Mouse (Mus musculus) forebrain, embryonic 11.5 days (tissue): Measurements from ENCODE around the gene Fcho2. TPM values are rescaled to one million over a fixed set of nuclear protein-coding genes. Genes with fewer than 3 reads are reported as not detected.
A peak's percentile ranks its signal among the peaks of the same experiment; 100 is the strongest.

Experiments used
- ATAC-seq: fragments of 200-750 bp; cut with Nextera tagmentation; replicated peaks from 2 replicates; pipeline ENCODE4 v1.8.0; 2017; ENCODE audit warnings: moderate TSS enrichment; ENCODE audit not compliant: low FRiP score
- DNase-seq: peaks from one replicate; pipeline ENCODE4 v3.0.0-alpha.2; 2017; ENCODE audit warnings: low spot score
- H3K27ac ChIP-seq: fragments of 300-500 bp; sonication (generic); 2 replicates; pipeline ENCODE4 v1.5.1; 2014; ENCODE audit warnings: low read depth, low read length
- H3K27me3 ChIP-seq: fragments of 300-500 bp; sonication (generic); 2 replicates; pipeline ENCODE4 v1.6.1; 2014; ENCODE audit warnings: mild to moderate bottlenecking, low read length, mixed read lengths; ENCODE audit not compliant: control insufficient read depth, insufficient read depth
- H3K36me3 ChIP-seq: fragments of 300-500 bp; sonication (generic); 2 replicates; pipeline ENCODE4 v1.6.1; 2014; ENCODE audit warnings: mild to moderate bottlenecking, low read length, moderate library complexity, mixed read lengths; ENCODE audit not compliant: control insufficient read depth, insufficient read depth
- H3K4me1 ChIP-seq: fragments of 300-500 bp; sonication (generic); replicated peaks from 2 replicates; pipeline ENCODE4 v1.6.1; 2014; ENCODE audit warnings: low read length, mixed read lengths; ENCODE audit not compliant: control insufficient read depth, insufficient read depth
- H3K4me2 ChIP-seq: fragments of 300-500 bp; sonication (generic); 2 replicates; pipeline ENCODE4 v1.6.1; 2014; ENCODE audit warnings: low read depth, mild to moderate bottlenecking, low read length, moderate library complexity, mixed read lengths; ENCODE audit not compliant: severe bottlenecking
- H3K4me3 ChIP-seq: fragments of 300-500 bp; sonication (generic); 2 replicates; pipeline ENCODE4 v1.5.1; 2014; ENCODE audit warnings: low read depth, low read length
- H3K9ac ChIP-seq: fragments of 300-500 bp; sonication (generic); 2 replicates; pipeline ENCODE4 v1.6.1; 2014; ENCODE audit warnings: low read length
- H3K9me3 ChIP-seq: fragments of 300-500 bp; sonication (generic); 2 replicates; pipeline ENCODE4 v1.6.1; 2016; ENCODE audit warnings: low read length, mixed read lengths; ENCODE audit not compliant: control insufficient read depth
- WGBS: fragments of 180-500 bp; shearing (Covaris S2); extraction: QIAGEN DNeasy Blood & Tissue Kit; methylation state at CpG from one replicate; pipeline ENCODE4 v1.1.7; 2014; 5-methylcytosine and 5-hydroxymethylcytosine counted together
- polyA plus RNA-seq: library from polyadenylated mRNA; unstranded; fragments of >200 nt; fragmentation: Nextera tagmentation; extraction: Ambion mirVana; gene quantifications from 2 replicates; pipeline ENCODE4 v1.2.1, GENCODE M21; 2014

Fcho2 gene
- 26.4 and 33.5 TPM in 2 replicates for polyA plus RNA-seq

DNA sequence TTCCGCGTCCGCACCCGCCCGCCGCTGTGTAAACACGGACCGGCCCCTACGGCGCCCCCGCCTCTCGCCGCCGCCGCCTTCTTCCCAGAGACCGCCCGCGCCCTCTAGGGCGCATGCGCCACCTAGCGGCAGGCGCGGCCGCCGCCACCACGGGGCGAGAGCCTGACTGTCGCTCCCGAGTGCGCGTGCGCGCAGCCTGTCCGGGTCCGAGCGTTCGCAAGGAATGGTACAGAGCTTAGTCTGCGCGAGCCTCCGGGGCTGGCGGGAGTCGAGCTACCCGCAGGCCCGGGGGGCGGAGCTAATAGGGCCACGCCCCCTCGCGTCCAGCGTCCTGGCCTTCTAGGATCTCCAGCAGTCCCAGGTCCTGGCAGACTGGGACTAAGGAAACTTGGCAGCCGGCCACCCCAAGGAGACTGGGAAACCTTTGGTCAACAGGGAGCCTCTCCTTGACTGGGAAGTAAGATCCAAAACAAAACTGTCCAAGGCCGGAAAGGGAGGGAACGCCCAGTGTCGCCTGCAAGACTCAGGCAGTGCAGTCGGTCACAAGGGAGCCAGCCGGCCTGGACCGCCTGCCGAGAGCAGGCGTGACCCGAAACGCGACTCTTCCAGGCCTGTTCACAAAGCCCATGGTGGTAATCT is at the start of gene Fcho2:
Gene Fcho2 (minus strand): TSS at position 303 of the 639 bp plus-strand sequence.
- H3K27me3 ChIP-seq: no peaks in the 10 kb centered on the region
- peak; percentile 98 for ATAC-seq
- peak within 1 kb of the TSS; percentile 88 for H3K27ac ChIP-seq
- no peaks in the 10 kb centered on the region; the same call in 1 of the 2 replicates for H3K4me1 ChIP-seq
- peak within 1 kb of the TSS; percentile 93 for H3K9ac ChIP-seq
- no peaks in the 10 kb centered on the region for H3K9me3 ChIP-seq
- no peaks in the 10 kb centered on the region for H3K36me3 ChIP-seq
- DNase-seq: peak; percentile 100
- WGBS: under 1% methylated on average over 51 of the region's 61 CpGs
- peak within 1 kb of the TSS; percentile 94 for H3K4me3 ChIP-seq
- peak within 1 kb of the TSS; percentile 59 for H3K4me2 ChIP-seq

DNA sequence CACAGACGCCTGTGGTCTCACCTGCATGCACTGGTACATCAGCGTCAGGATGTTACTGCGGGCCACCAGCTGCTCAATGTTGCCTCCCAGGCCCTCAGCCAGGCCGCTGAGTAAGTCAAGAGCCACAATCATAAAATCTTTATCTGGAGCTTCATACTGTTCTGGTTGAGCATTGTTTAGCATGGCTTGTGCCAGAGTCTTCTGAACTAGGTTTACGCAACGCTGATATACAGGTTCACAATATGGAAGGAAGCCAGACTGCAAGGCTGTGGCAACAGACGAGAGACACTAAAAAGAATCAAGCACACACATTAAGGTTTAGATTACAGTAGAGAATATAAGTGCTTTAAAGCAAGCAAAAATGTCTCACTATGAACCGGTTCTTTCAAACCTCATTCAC is 40.0 kb upstream of the Fcho2 start:
- WGBS: 91% methylated on average over 8 of the region's 8 CpGs
- Histone ChIP-seq H3K9me3 (no peaks in the 10 kb centered on the region), H3K4me2 (no peak overlapping the region), H3K27me3 (no peaks in the 10 kb centered on the region), H3K9ac (no peak overlapping the region), H3K4me1 (no peaks in the 10 kb centered on the region), H3K4me3 (no peak overlapping the region), H3K36me3 (peaks cover 21% of the 10 kb centered on the region; the same call in 1 of the 2 replicates), H3K27ac (no peak overlapping the region)
- DNase-seq (no peak), ATAC-seq (no peak)

- no peaks in the 10 kb centered on the region for H3K4me1 ChIP-seq
- peaks cover 9% of the 10 kb centered on the region; the same call in 1 of the 2 replicates for H3K36me3 ChIP-seq
- no peak overlapping the region for H3K4me3 ChIP-seq
- 86% methylated on average over 1 of the region's 1 CpGs for WGBS
- DNase-seq (no peak), ATAC-seq (no peak)
- H3K27ac ChIP-seq: no peak overlapping the region
- no peaks in the 10 kb centered on the region for H3K9me3 ChIP-seq
- H3K9ac ChIP-seq: no peak overlapping the region
- H3K4me2 ChIP-seq: no peak overlapping the region
- no peaks in the 10 kb centered on the region for H3K27me3 ChIP-seq
These were observed 30.5 kb upstream of the Fcho2 start for GRCm38 (mm10) chr13:98845794-98846193.

GRCm38 (mm10) chr13:98836423-98837088 is 21.3 kb upstream of the Fcho2 start:
- H3K4me3 ChIP-seq: no peak overlapping the region
- no peak overlapping the region for H3K4me2 ChIP-seq
- H3K4me1 ChIP-seq: no peaks in the 10 kb centered on the region
- no peaks in the 10 kb centered on the region for H3K9me3 ChIP-seq
- DNase-seq (no peak), ATAC-seq (peak; percentile 61; the same call in 1 of the 2 replicates)
- H3K27me3 ChIP-seq: no peaks in the 10 kb centered on the region
- no peak overlapping the region for H3K9ac ChIP-seq
- peaks cover 2% of the 10 kb centered on the region; the same call in 1 of the 2 replicates for H3K36me3 ChIP-seq
- no peak overlapping the region for H3K27ac ChIP-seq
- WGBS: 87% methylated on average over 6 of the region's 6 CpGs

DNA sequence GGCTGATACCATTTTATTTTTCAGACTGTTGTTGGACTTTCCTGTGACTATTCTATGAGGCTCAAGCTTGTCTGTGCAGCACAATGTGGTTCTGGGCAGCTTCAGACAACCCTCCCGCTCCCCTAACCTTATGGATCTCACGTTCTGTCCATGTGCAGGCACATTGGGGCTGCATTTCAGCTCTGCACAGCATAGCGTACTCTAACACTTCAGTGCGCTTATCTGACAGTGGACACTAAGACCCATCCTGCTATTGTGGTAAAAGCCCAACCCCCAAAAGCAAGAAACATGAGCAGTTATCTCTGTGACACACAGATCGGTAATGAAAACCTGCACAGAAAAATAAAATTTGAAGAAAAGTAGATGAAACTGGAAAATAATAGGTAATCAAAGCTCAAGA is 20.5 kb upstream of the Fcho2 start:
- ATAC-seq (no peak), DNase-seq (no peak)
- no peaks in the 10 kb centered on the region for H3K27me3 ChIP-seq
- no peak overlapping the region for H3K27ac ChIP-seq
- no peak overlapping the region for H3K9ac ChIP-seq
- H3K9me3 ChIP-seq: no peaks in the 10 kb centered on the region
- H3K4me2 ChIP-seq: no peak overlapping the region
- 89% methylated on average over 5 of the region's 5 CpGs for WGBS
- H3K4me1 ChIP-seq: no peaks in the 10 kb centered on the region
- no peaks in the 10 kb centered on the region; the same call in 1 of the 2 replicates for H3K36me3 ChIP-seq
- H3K4me3 ChIP-seq: no peak overlapping the region

DNA sequence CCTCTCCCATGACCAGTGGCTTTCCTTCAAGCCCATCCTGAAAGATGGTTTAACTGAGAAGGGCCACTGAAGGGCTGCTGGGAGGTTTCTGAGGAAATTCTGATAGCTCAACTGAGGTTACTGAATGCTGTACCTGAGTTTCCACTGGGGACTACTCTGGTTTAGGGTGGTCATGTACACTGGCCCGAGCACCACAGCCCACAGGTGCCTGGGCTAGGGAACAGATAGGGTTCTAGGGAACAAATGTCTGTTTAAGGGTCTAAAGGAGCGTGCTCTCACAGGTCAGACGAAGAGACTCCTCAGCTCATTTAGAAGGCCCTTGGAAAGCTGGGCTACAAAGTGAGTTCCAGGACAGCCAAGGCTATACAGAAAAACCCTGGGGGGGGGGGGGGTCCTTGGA is 19.5 kb upstream of the Fcho2 start:
- WGBS: 85% methylated on average over 3 of the region's 3 CpGs
- no peak overlapping the region for H3K9ac ChIP-seq
- H3K4me1 ChIP-seq: no peaks in the 10 kb centered on the region
- H3K4me3 ChIP-seq: no peak overlapping the region
- no peaks in the 10 kb centered on the region for H3K9me3 ChIP-seq
- no peak overlapping the region for H3K4me2 ChIP-seq
- no peaks in the 10 kb centered on the region; the same call in 1 of the 2 replicates for H3K36me3 ChIP-seq
- DNase-seq (no peak), ATAC-seq (no peak)
- no peaks in the 10 kb centered on the region for H3K27me3 ChIP-seq
- H3K27ac ChIP-seq: no peak overlapping the region

- WGBS: 43% methylated on average over 1 of the region's 1 CpGs
- no peaks in the 10 kb centered on the region; the same call in 1 of the 2 replicates for H3K36me3 ChIP-seq
These were observed 18.9 kb upstream of the Fcho2 start for GRCm38 (mm10) chr13:98834199-98834598.

GRCm38 (mm10) chr13:98832451-98833450 is 17.5 kb upstream of the Fcho2 start:
- ATAC-seq (no peak), DNase-seq (no peak)
- 82% methylated on average over 10 of the region's 10 CpGs for WGBS
- Histone ChIP-seq H3K27ac (no peak overlapping the region), H3K4me1 (no peaks in the 10 kb centered on the region), H3K9ac (no peak overlapping the region), H3K27me3 (no peaks in the 10 kb centered on the region), H3K4me2 (no peak overlapping the region), H3K4me3 (no peak overlapping the region), H3K9me3 (no peaks in the 10 kb centered on the region), H3K36me3 (no peaks in the 10 kb centered on the region)

More at GRCm38 (mm10) chr13:98834199-98834598, 18.9 kb upstream of the Fcho2 start:
- Histone ChIP-seq H3K27me3 (no peaks in the 10 kb centered on the region), H3K27ac (no peak overlapping the region), H3K4me1 (no peaks in the 10 kb centered on the region), H3K4me3 (no peak overlapping the region), H3K4me2 (no peak overlapping the region), H3K9me3 (no peaks in the 10 kb centered on the region), H3K9ac (no peak overlapping the region)
- no peak for DNase-seq
- ATAC-seq: no peak
